Mouse (Mus musculus) cerebellum, adult (tissue): Measurements from ENCODE around the gene Nampt.
"Not testable (repeated sequence)": the region's sequence is repeated elsewhere in the genome, so short reads cannot be mapped to it uniquely, and the experiment has no call there.

Source experiments
- ATAC-seq: cut with Nextera tagmentation; 2 replicates; pipeline ENCODE4 v1.9.2; 2017; ENCODE audit warnings: mild to moderate bottlenecking, moderate library complexity, mixed read lengths; ENCODE audit not compliant: insufficient number of reproducible peaks, low FRiP score, low TSS enrichment

The Nampt gene

GRCm38 (mm10) chr12:32838954-32839353 lies 19.6 kb downstream of the Nampt start:
- no peak for ATAC-seq

- no peak for ATAC-seq
These were observed 22.1 kb downstream of the Nampt start for GRCm38 (mm10) chr12:32841442-32841900.

- no peak for ATAC-seq
These were observed 27.0 kb downstream of the Nampt start for GRCm38 (mm10) chr12:32846325-32846724.

GRCm38 (mm10) chr12:32853757-32854156 lies 34.4 kb downstream of the Nampt start:
- ATAC-seq: no peak

- peak; percentile 83 for ATAC-seq
These were observed 35.5 kb downstream of the Nampt start for GRCm38 (mm10) chr12:32854866-32855265.

- ATAC-seq: no peak
These were observed 36.1 kb downstream of the Nampt start for GRCm38 (mm10) chr12:32855398-32855797.

GRCm38 (mm10) chr12:32856707-32857511 lies 37.6 kb downstream of the Nampt start:
- no peak for ATAC-seq

- ATAC-seq: no peak
These were observed 39.1 kb downstream of the Nampt start for GRCm38 (mm10) chr12:32858444-32858843.

GRCm38 (mm10) chr12:32860820-32861219 lies 41.5 kb downstream of the Nampt start:
- ATAC-seq: no peak

- no peak for ATAC-seq
These were observed 51.5 kb downstream of the Nampt start for GRCm38 (mm10) chr12:32870815-32871214.

GRCm38 (mm10) chr12:32877500-32877899 lies 58.2 kb downstream of the Nampt start:
- no peak for ATAC-seq

- peak; percentile 56; the same call in 1 of the 2 replicates for ATAC-seq
These were observed 58.7 kb downstream of the Nampt start for GRCm38 (mm10) chr12:32877964-32878571.

- no peak for ATAC-seq
These were observed 60.0 kb downstream of the Nampt start for GRCm38 (mm10) chr12:32879371-32879770.

GRCm38 (mm10) chr12:32884356-32884755 lies 65.0 kb downstream of the Nampt start:
- ATAC-seq: peak; percentile 40; the same call in 1 of the 2 replicates

GRCm38 (mm10) chr12:32885041-32885440 lies 65.7 kb downstream of the Nampt start:
- no peak for ATAC-seq

- ATAC-seq: no peak
These were observed 67.0 kb downstream of the Nampt start for GRCm38 (mm10) chr12:32886353-32886752.

- no peak for ATAC-seq
These were observed 68.9 kb downstream of the Nampt start for GRCm38 (mm10) chr12:32888226-32888625.

- no peak for ATAC-seq
These were observed 70.5 kb downstream of the Nampt start for GRCm38 (mm10) chr12:32889846-32890245.

GRCm38 (mm10) chr12:32890455-32890854 lies 71.1 kb downstream of the Nampt start:
- ATAC-seq: no peak

- not testable (repeated sequence) for ATAC-seq
These were observed 71.9 kb downstream of the Nampt start for GRCm38 (mm10) chr12:32891271-32891670.

- ATAC-seq: no peak
These were observed 73.9 kb downstream of the Nampt start for GRCm38 (mm10) chr12:32893212-32893611.

GRCm38 (mm10) chr12:32895806-32896205 lies 76.5 kb downstream of the Nampt start:
- no peak for ATAC-seq
